Mouse (Mus musculus): Measurements from ENCODE around the gene Asap3. TPM values are rescaled to one million over a fixed set of nuclear protein-coding genes. Genes with fewer than 3 reads are reported as not detected.

The Asap3 gene
- total and polyA plus RNA-seq, 3 experiments, result 0.05 to 0.30 (median 0.05) TPM

DNA sequence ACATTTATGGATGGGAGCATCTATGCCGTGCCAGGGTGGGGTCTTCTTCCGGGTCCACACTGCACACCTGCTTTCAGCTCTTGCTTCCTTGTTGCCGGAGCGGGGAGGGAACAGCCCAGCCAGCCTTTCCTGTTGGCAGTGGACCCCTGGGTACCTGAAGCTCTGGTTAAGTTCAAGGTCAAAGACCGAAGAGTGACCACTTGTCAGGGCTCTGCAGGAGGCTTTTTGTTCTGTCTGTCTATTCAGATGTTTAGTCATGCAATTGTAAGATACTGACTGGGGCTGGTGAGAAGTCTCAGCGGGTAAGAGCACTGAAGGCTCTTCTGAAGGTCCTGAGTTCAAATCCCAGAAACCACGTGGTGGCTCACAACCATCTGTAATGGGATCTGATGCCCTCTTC lies 7.3 kb upstream of the Asap3 start:
- no peak for DNase-seq (ENCODE audit: low spot score)
- peaks cover 5% of the 10 kb centered on the region for H3K4me1 ChIP-seq (ENCODE audit: insufficient read depth, low read depth, low read length)
- no peak overlapping the region for H3K4me3 ChIP-seq (ENCODE audit: low read depth, low read length)
- no peak for ATAC-seq (ENCODE audit: extremely low read depth, insufficient number of reproducible peaks, low FRiP score, poor library complexity, severe bottlenecking)
- H3K9me3 ChIP-seq (replicated peaks), result no peaks in the 10 kb centered on the region
- H3K27me3 ChIP-seq (ENCODE audit: insufficient read depth, low read length), result peaks cover 9% of the 10 kb centered on the region
- TF ChIP-seq GATA1 (IDR thresholded peaks at IDR 0.05; ENCODE audit: borderline replicate concordance, low read length) (no peak), TAL1 (conservative IDR thresholded peaks at IDR 0.05; ENCODE audit: low read depth, low read length) (no peak), CTCF (IDR thresholded peaks at IDR 0.05; ENCODE audit: low read depth, low read length) (no peak), POLR2AphosphoS5 (IDR thresholded peaks at IDR 0.05; ENCODE audit: insufficient replicate concordance, low read depth, low read length) (no peak), GATA2 (IDR thresholded peaks at IDR 0.05; ENCODE audit: borderline replicate concordance, low read depth, low read length) (no peak)
- peaks cover 26% of the 10 kb centered on the region for H3K36me3 ChIP-seq (replicated peaks)

DNA sequence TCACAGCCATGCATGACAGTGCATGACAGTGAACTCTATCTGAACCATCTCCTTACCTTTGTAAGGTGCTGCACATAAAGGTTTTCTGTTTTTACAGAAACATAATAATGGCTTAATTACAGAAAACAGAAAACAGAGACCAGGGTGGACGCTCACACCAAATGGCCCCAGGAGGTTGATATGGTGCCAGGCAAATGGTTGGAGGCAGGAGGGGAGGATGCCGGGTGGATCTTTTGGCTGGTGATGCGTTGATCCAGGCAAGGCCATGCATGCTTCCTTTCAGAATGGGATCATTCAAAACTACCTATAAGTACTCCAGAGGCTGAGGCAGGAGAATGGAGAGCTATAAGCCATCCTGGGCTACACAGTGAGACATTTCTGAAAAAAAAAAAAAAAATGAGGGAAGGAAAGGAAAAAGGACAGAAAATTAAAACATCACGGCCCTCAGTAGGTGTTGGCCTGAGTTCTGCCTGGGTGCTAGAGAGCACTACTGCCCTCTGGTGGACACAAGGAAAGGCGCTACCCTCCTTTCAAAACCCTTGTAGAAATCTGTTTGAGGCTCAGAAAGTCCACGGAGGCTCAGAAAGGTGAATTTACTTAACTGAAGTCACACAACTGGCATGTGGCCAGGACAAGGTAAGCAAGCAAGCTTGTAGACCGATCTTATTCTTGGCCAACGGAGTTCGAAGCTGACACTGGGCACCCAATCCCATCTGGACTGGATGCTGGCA lies 6.4 kb upstream of the Asap3 start:
- Histone ChIP-seq H3K4me3 (ENCODE audit: low read depth, low read length) (no peak overlapping the region), H3K36me3 (replicated peaks) (peaks cover 17% of the 10 kb centered on the region), H3K27me3 (ENCODE audit: insufficient read depth, low read length) (peaks cover 13% of the 10 kb centered on the region), H3K9me3 (replicated peaks) (no peaks in the 10 kb centered on the region), H3K4me1 (ENCODE audit: insufficient read depth, low read depth, low read length) (peaks cover 9% of the 10 kb centered on the region)
- ATAC-seq (ENCODE audit: extremely low read depth, insufficient number of reproducible peaks, low FRiP score, poor library complexity, severe bottlenecking) (no peak), DNase-seq (ENCODE audit: low spot score) (peak; percentile 56)
- TF ChIP-seq GATA2 (IDR thresholded peaks at IDR 0.05; ENCODE audit: borderline replicate concordance, low read depth, low read length) (no peak), CTCF (IDR thresholded peaks at IDR 0.05; ENCODE audit: low read depth, low read length) (peak; percentile 84; the same call in 1 of the 2 replicates), GATA1 (IDR thresholded peaks at IDR 0.05; ENCODE audit: borderline replicate concordance, low read length) (no peak), POLR2AphosphoS5 (IDR thresholded peaks at IDR 0.05; ENCODE audit: insufficient replicate concordance, low read depth, low read length) (no peak)

DNA sequence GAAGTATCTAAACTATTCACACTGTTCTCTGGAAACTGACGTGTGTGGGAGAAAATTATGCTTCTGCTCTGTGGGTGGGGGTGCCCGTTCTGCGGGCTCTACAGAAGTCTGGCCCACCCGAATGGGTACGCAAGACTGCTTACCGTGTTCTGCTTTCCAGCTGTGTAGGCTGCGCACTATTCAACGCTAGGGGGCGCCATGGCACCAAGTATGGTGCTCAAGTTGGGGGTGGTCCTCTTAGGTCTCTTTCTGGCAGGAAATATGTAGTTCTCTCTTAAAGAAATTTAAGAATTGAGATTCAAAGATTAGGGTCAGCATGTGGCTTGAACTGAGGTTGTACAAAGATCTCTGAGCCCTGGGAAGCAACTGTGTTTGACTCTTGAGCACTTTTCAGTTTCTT lies 3.7 kb upstream of the Asap3 start:
- H3K9me3 ChIP-seq (replicated peaks), result no peaks in the 10 kb centered on the region
- no peaks in the 10 kb centered on the region for H3K36me3 ChIP-seq (replicated peaks)
- ATAC-seq (ENCODE audit: extremely low read depth, insufficient number of reproducible peaks, low FRiP score, poor library complexity, severe bottlenecking) (no peak), DNase-seq (ENCODE audit: low spot score) (peak; percentile 30)
- H3K4me3 ChIP-seq (ENCODE audit: low read depth, low read length), result no peak overlapping the region
- no peak for TF ChIP-seq TAL1 (conservative IDR thresholded peaks at IDR 0.05; ENCODE audit: low read depth, low read length)
- TF ChIP-seq POLR2AphosphoS5 (IDR thresholded peaks at IDR 0.05; ENCODE audit: insufficient replicate concordance, low read depth, low read length), result no peak
- no peak for TF ChIP-seq GATA1 (IDR thresholded peaks at IDR 0.05; ENCODE audit: borderline replicate concordance, low read length)
- peak; percentile 79 for TF ChIP-seq CTCF (IDR thresholded peaks at IDR 0.05; ENCODE audit: low read depth, low read length)
- TF ChIP-seq GATA2 (IDR thresholded peaks at IDR 0.05; ENCODE audit: borderline replicate concordance, low read depth, low read length), result no peak
- peaks cover 26% of the 10 kb centered on the region for H3K27me3 ChIP-seq (ENCODE audit: insufficient read depth, low read length)
- peaks cover 31% of the 10 kb centered on the region for H3K4me1 ChIP-seq (ENCODE audit: insufficient read depth, low read depth, low read length)

DNA sequence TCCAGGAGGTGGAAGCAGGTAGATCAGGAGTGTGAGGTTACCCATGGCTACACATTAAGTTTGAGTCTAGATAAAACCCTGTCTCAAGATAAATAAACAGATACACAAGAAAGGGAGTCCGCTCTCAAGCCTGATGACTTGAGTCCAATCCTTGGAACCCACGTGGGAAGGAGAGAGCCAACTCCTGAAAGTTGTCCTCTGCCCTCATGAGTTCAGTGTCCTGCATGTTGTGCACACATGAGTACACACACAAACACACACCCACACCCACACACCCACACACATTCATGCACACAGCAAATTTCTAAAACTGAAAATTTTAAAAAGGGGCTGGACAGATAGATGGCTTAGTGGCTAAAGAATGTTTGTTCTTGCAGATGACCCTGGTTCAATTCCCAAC lies 1.4 kb upstream of the Asap3 start:
- Histone ChIP-seq H3K9me3 (replicated peaks) (no peaks in the 10 kb centered on the region), H3K4me1 (ENCODE audit: insufficient read depth, low read depth, low read length) (peaks cover 36% of the 10 kb centered on the region), H3K4me3 (ENCODE audit: low read depth, low read length) (no peak overlapping the region), H3K36me3 (replicated peaks) (no peaks in the 10 kb centered on the region), H3K27me3 (ENCODE audit: insufficient read depth, low read length) (peaks cover 46% of the 10 kb centered on the region)
- ATAC-seq (ENCODE audit: extremely low read depth, insufficient number of reproducible peaks, low FRiP score, poor library complexity, severe bottlenecking) (no peak), DNase-seq (ENCODE audit: low spot score) (no peak)
- TF ChIP-seq CTCF (IDR thresholded peaks at IDR 0.05; ENCODE audit: low read depth, low read length) (no peak), TAL1 (conservative IDR thresholded peaks at IDR 0.05; ENCODE audit: low read depth, low read length) (no peak), GATA2 (IDR thresholded peaks at IDR 0.05; ENCODE audit: borderline replicate concordance, low read depth, low read length) (no peak), POLR2AphosphoS5 (IDR thresholded peaks at IDR 0.05; ENCODE audit: insufficient replicate concordance, low read depth, low read length) (no peak), GATA1 (IDR thresholded peaks at IDR 0.05; ENCODE audit: borderline replicate concordance, low read length) (no peak)

DNA sequence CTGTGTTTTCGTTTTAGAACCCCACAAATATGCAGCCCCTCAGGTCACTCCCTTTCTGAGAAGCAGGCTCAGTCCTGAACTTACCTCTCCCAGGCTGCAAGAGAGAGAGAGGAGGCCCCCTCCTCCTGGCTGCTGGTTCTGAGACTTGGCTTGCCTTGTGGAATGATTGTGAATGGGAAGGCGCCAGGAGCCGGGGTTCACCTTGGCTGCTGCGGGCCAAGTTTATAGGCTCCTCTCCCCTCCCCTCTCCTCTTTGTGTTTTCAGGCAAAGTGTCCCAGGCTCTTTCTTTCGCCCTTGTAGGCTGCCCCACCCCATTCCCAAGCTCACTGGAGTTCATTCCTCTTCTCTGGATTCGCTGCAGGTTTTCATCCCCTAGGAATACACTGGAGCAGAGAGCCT lies 778 bp downstream of the Asap3 start:
- no peak for TF ChIP-seq TAL1 (conservative IDR thresholded peaks at IDR 0.05; ENCODE audit: low read depth, low read length)
- no peak for TF ChIP-seq GATA1 (IDR thresholded peaks at IDR 0.05; ENCODE audit: borderline replicate concordance, low read length)
- no peaks in the 10 kb centered on the region for H3K36me3 ChIP-seq (replicated peaks)
- H3K27me3 ChIP-seq (ENCODE audit: insufficient read depth, low read length), result peaks cover 57% of the 10 kb centered on the region
- no peak for ATAC-seq (ENCODE audit: extremely low read depth, insufficient number of reproducible peaks, low FRiP score, poor library complexity, severe bottlenecking)
- peaks cover 33% of the 10 kb centered on the region for H3K4me1 ChIP-seq (ENCODE audit: insufficient read depth, low read depth, low read length)
- H3K9me3 ChIP-seq (replicated peaks), result no peaks in the 10 kb centered on the region
- DNase-seq (ENCODE audit: low spot score), result no peak
- H3K4me3 ChIP-seq (ENCODE audit: low read depth, low read length), result peak overlapping the region; percentile 73; the same call in 1 of the 2 replicates

DNA sequence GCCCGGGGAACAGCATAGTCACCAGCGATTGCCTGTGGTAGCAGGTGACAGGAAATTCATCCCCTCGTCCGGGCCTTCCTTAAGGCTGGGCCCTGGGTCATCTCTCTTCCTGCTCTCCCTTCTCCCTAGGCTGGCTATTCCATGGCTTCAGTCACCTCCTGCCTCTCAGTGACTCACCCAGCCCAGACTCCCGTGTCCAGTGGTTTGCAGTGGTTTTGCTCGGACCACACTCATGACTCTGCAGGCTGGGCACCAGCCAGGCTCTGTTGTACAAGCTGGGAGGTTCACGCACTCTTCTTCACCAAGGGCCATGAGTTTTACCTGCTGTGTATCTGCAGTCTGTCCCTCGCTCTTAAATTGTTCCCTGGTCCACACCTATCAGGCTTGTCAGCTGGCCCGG lies 4.8 kb downstream of the Asap3 start:
- H3K36me3 ChIP-seq (replicated peaks), result no peaks in the 10 kb centered on the region
- no peak overlapping the region for H3K4me3 ChIP-seq (ENCODE audit: low read depth, low read length)
- ATAC-seq (ENCODE audit: extremely low read depth, insufficient number of reproducible peaks, low FRiP score, poor library complexity, severe bottlenecking), result no peak
- DNase-seq (ENCODE audit: low spot score), result no peak
- peaks cover 75% of the 10 kb centered on the region for H3K27me3 ChIP-seq (ENCODE audit: insufficient read depth, low read length)
- TF ChIP-seq GATA1 (IDR thresholded peaks at IDR 0.05; ENCODE audit: borderline replicate concordance, low read length) (no peak), GATA2 (IDR thresholded peaks at IDR 0.05; ENCODE audit: borderline replicate concordance, low read depth, low read length) (no peak), CTCF (IDR thresholded peaks at IDR 0.05; ENCODE audit: low read depth, low read length) (no peak), TAL1 (conservative IDR thresholded peaks at IDR 0.05; ENCODE audit: low read depth, low read length) (no peak), POLR2AphosphoS5 (IDR thresholded peaks at IDR 0.05; ENCODE audit: insufficient replicate concordance, low read depth, low read length) (no peak)
- peaks cover 21% of the 10 kb centered on the region for H3K4me1 ChIP-seq (ENCODE audit: insufficient read depth, low read depth, low read length)
- H3K9me3 ChIP-seq (replicated peaks), result no peaks in the 10 kb centered on the region
